Mouse (Mus musculus): ENCODE measurements around the gene Epyc.
"Not testable (repeated sequence)": the region's sequence is repeated elsewhere in the genome, so short reads cannot be mapped to it uniquely, and the experiment has no call there.

GRCm38 (mm10) chr10:97726655-97727054, 82.8 kb downstream of the Epyc start, which contains the start of gene C030005K15Rik:
- not testable (repeated sequence) for TF ChIP-seq CTCF (IDR thresholded peaks at IDR 0.05; ENCODE audit: low read depth, low read length); POLR2A (IDR thresholded peaks at IDR 0.05; ENCODE audit: borderline replicate concordance, low read depth, low read length)
